Mouse (Mus musculus) stomach, postnatal 0 days (tissue): Measurements from ENCODE around the gene Ier5. TPM values are rescaled to one million over a fixed set of nuclear protein-coding genes. Genes with fewer than 3 reads are reported as not detected.

ENCODE experiments used
- ATAC-seq: fragments of 200-750 bp; cut with Nextera tagmentation; 2 replicates; pipeline ENCODE4 v1.8.0; 2017; ENCODE audit not compliant: low FRiP score, low TSS enrichment
- DNase-seq: peaks from one replicate; pipeline ENCODE4 v3.0.0-alpha.2; 2016; ENCODE audit warnings: low spot score
- H3K27ac ChIP-seq: fragments of 300-500 bp; sonication (generic); replicated peaks from 2 replicates; pipeline ENCODE4 v1.5.1; 2014; ENCODE audit warnings: mild to moderate bottlenecking, control low read depth
- H3K27me3 ChIP-seq: fragments of 300-500 bp; sonication (generic); 2 replicates; pipeline ENCODE4 v1.6.1; 2014; ENCODE audit warnings: low read length; ENCODE audit not compliant: control insufficient read depth, insufficient read depth
- H3K36me3 ChIP-seq: fragments of 300-500 bp; sonication (generic); 2 replicates; pipeline ENCODE4 v1.6.1; 2014; ENCODE audit warnings: low read length, mixed read lengths; ENCODE audit not compliant: control insufficient read depth, insufficient read depth
- H3K4me1 ChIP-seq: fragments of 300-500 bp; sonication (generic); replicated peaks from 2 replicates; pipeline ENCODE4 v1.6.1; 2014; ENCODE audit warnings: antibody characterized with exemption; ENCODE audit not compliant: control insufficient read depth, insufficient read depth
- H3K4me2 ChIP-seq: fragments of 300-500 bp; sonication (generic); replicated peaks from 2 replicates; pipeline ENCODE4 v1.6.1; 2014; ENCODE audit warnings: low read depth, mild to moderate bottlenecking, control low read depth, moderate library complexity
- H3K4me3 ChIP-seq: fragments of 300-500 bp; sonication (generic); 2 replicates; pipeline ENCODE4 v1.5.1; 2014; ENCODE audit warnings: low read depth, low read length, control low read depth
- H3K9ac ChIP-seq: fragments of 300-500 bp; sonication (generic); 2 replicates; pipeline ENCODE4 v1.6.1; 2014; ENCODE audit warnings: mild to moderate bottlenecking, low read length, control low read depth, mixed read lengths
- H3K9me3 ChIP-seq: fragments of 300-500 bp; sonication (generic); 2 replicates; pipeline ENCODE4 v1.6.1; 2016; ENCODE audit warnings: low read length; ENCODE audit not compliant: control insufficient read depth
- CTCF ChIP-seq: IDR thresholded peaks from 2 replicates; pipeline ENCODE4 v1.5.1; 2016; ENCODE audit warnings: antibody characterized with exemption, low read depth, mild to moderate bottlenecking, moderate library complexity
- EP300 ChIP-seq: optimal IDR thresholded peaks from 2 replicates; pipeline ENCODE3; 2016; ENCODE audit warnings: antibody characterized with exemption
- WGBS: fragments of 180-500 bp; shearing (Covaris S2); extraction: QIAGEN DNeasy Blood & Tissue Kit; methylation state at CpG from one replicate; pipeline ENCODE4 v1.1.7; 2014; 5-methylcytosine and 5-hydroxymethylcytosine counted together
- polyA plus RNA-seq: library from polyadenylated mRNA; unstranded; fragments of >200 nt; fragmentation: Nextera tagmentation; extraction: Ambion mirVana; gene quantifications from 2 replicates; pipeline ENCODE4 v1.2.1, GENCODE M21; 2015

The Ier5 gene
- polyA plus RNA-seq, 1 experiment from 2014 or later, result 7.3 TPM

- Histone ChIP-seq H3K36me3 (no peaks in the 10 kb centered on the region), H3K9ac (no peak overlapping the region), H3K27me3 (no peaks in the 10 kb centered on the region), H3K4me1 (peaks cover 4% of the 10 kb centered on the region), H3K4me2 (no peak overlapping the region), H3K27ac (peak overlapping the region; percentile 85), H3K9me3 (no peaks in the 10 kb centered on the region), H3K4me3 (no peak overlapping the region)
- DNase-seq (no peak), ATAC-seq (no peak)
- TF ChIP-seq CTCF, result no peak
- no peak for TF ChIP-seq EP300
- 61% methylated on average over 5 of the region's 5 CpGs for WGBS
Observed at GRCm38 (mm10) chr1:155070561-155071286, 28.7 kb downstream of the Ier5 start.

DNA sequence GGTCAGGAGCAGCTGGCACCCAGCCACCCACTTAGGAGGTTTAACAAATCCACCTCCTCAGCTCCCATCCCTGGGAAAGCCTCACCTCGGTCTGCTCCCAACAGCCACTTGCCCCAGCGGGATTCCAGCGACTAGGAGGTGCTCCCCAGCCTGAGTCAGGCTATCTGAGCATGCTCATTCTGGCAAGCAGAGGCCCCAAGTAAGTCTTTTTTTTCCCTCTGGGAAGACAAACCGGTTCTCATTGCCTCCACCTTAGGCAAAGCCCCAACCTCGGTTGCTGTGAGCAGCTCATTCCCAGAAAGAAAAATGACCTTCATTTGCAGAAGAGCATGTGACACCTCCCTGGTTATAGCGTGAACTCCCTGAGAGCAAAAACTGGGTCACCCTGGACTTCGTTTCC, 29.7 kb downstream of the Ier5 start:
- H3K27ac ChIP-seq, result peak overlapping the region; percentile 85
- no peak overlapping the region for H3K9ac ChIP-seq
- no peak overlapping the region for H3K4me2 ChIP-seq
- H3K4me3 ChIP-seq, result no peak overlapping the region
- H3K4me1 ChIP-seq, result peaks cover 4% of the 10 kb centered on the region
- no peaks in the 10 kb centered on the region for H3K9me3 ChIP-seq
- TF ChIP-seq EP300 (no peak), CTCF (no peak)
- ATAC-seq, result peak; percentile 81
- H3K36me3 ChIP-seq, result no peaks in the 10 kb centered on the region
- peak; percentile 75 for DNase-seq
- 36% methylated on average over 7 of the region's 7 CpGs for WGBS
- no peaks in the 10 kb centered on the region for H3K27me3 ChIP-seq

GRCm38 (mm10) chr1:155066196-155066595, 33.2 kb downstream of the Ier5 start:
- no peak overlapping the region for H3K9ac ChIP-seq
- whole genome bisulfite sequencing, result 76% methylated on average over 5 of the region's 5 CpGs
- TF ChIP-seq CTCF, result no peak
- TF ChIP-seq EP300, result no peak
- H3K4me3 ChIP-seq, result no peak overlapping the region
- no peak overlapping the region for H3K4me2 ChIP-seq
- H3K4me1 ChIP-seq, result peaks cover 4% of the 10 kb centered on the region; the same call in 1 of the 2 replicates
- no peaks in the 10 kb centered on the region for H3K27me3 ChIP-seq
- DNase-seq, result no peak
- H3K36me3 ChIP-seq, result no peaks in the 10 kb centered on the region
- H3K27ac ChIP-seq, result no peak overlapping the region
- ATAC-seq, result no peak
- H3K9me3 ChIP-seq, result no peaks in the 10 kb centered on the region

DNA sequence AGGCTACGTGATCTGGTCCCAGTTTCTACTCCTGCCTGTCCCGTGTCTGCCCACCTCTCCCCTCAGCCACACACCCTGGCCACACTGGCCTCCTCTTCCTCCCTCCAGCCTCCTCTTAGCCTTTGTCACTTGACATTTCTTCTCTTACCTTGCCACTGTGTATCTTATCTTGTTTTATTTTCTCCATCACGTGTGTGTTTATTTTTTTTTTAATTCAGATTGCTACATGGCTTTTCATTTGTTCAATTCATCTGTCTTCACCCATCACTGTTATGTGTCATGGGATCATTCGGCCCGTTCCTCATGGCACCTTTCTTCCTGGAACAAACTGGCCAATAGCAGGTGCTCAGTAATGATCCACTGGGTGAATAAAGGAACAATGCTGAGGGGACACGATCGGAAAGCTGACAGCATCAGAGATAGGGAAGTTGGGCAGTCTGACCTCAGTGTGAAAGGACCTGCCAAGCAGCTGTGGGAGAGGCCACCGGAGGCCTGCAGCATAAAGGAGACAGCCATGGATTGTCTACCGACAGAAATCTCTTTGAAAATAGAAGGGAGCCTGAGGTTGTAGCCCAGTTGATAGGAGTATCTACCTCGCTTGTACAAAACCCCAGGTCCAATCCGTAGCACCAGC, 34.3 kb downstream of the Ier5 start:
- H3K9ac ChIP-seq, result no peak overlapping the region

DNA sequence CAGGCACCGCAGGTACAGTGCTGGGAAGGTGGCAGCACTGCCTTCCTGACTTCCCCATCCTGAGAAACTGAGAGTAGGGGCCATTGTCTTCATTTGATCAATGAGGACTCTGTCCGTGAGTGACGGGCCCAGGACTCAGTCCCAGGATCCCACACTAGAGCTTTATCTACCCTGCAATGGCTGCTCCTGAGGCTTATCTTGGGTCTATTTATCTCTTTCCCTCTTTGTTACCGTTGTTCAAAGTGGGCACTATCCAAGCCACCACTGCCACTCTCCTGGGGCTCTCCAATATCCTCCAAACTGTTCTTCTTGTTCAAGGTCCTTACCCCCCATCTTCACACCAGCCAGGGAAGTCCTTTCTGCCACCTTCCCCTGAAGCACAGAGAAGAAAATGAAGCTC, 34.8 kb downstream of the Ier5 start:
- Histone ChIP-seq H3K9ac (no peak overlapping the region), H3K27me3 (no peaks in the 10 kb centered on the region), H3K4me1 (no peaks in the 10 kb centered on the region), H3K4me3 (no peak overlapping the region), H3K27ac (no peak overlapping the region), H3K4me2 (no peak overlapping the region), H3K9me3 (no peaks in the 10 kb centered on the region), H3K36me3 (no peaks in the 10 kb centered on the region)
- no peak for DNase-seq
- 59% methylated on average over 4 of the region's 4 CpGs for WGBS
- ATAC-seq, result no peak
- TF ChIP-seq CTCF (no peak), EP300 (no peak)

More for the DNA sequence above, 34.3 kb downstream of the Ier5 start:
- DNase-seq, result no peak
- WGBS, result 67% methylated on average over 11 of the region's 11 CpGs
- no peak overlapping the region for H3K4me2 ChIP-seq
- TF ChIP-seq CTCF, result no peak
- no peak for TF ChIP-seq EP300
- H3K36me3 ChIP-seq, result no peaks in the 10 kb centered on the region
- no peak for ATAC-seq
- no peak overlapping the region for H3K4me3 ChIP-seq
- peaks cover 4% of the 10 kb centered on the region; the same call in 1 of the 2 replicates for H3K4me1 ChIP-seq
- no peaks in the 10 kb centered on the region for H3K9me3 ChIP-seq
- no peaks in the 10 kb centered on the region for H3K27me3 ChIP-seq
- H3K27ac ChIP-seq, result no peak overlapping the region

- 79% methylated on average over 5 of the region's 5 CpGs for WGBS
- Histone ChIP-seq H3K9me3 (no peaks in the 10 kb centered on the region), H3K9ac (no peak overlapping the region), H3K27ac (no peak overlapping the region), H3K4me2 (no peak overlapping the region), H3K36me3 (no peaks in the 10 kb centered on the region), H3K4me3 (no peak overlapping the region), H3K27me3 (no peaks in the 10 kb centered on the region), H3K4me1 (no peaks in the 10 kb centered on the region)
- no peak for TF ChIP-seq CTCF
- TF ChIP-seq EP300, result no peak
- ATAC-seq (peak; percentile 48), DNase-seq (no peak)
Observed at GRCm38 (mm10) chr1:155064111-155064510, 35.3 kb downstream of the Ier5 start.
